Mouse (Mus musculus): Measurements from ENCODE around the gene Apol7e. TPM values are rescaled to one million over a fixed set of nuclear protein-coding genes. Genes with fewer than 3 reads are reported as not detected.

The Apol7e gene
- total and polyA plus RNA-seq, 2 experiments from 2014 or later: not detected

DNA sequence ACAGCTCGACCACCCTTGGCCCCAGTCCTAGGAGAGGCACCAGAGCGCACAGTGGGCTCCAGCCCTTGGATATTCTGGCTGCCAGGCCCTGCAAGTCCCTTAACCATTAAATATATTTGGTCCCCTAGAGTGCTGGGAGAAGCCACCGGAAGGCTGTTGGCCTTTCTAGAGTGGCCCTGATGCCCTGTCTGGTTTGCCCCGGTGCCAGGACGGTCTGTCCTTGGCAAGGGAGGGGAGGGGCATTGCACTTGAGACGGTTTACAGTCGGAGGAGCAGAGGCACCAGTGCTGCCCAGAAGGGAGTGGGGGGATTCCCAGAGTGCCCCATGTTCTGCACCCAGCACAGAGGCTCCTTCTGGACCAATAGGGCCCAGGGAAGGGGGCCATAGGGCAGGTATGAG is 62.4 kb downstream of the Apol7e start:
- H3K9me3 ChIP-seq (ENCODE audit: low read length): no peaks in the 10 kb centered on the region
- no peak overlapping the region for H3K4me2 ChIP-seq (ENCODE audit: low read depth)
- ATAC-seq: no peak
- DNase-seq: no peak
- H3K27me3 ChIP-seq (ENCODE audit: insufficient read depth, low read length): no peaks in the 10 kb centered on the region
- TF ChIP-seq CTCF (IDR thresholded peaks at IDR 0.05; ENCODE audit: low read depth): no peak
- peaks cover 54% of the 10 kb centered on the region for H3K36me3 ChIP-seq (ENCODE audit: insufficient read depth)
- no peak overlapping the region for H3K4me3 ChIP-seq (ENCODE audit: low read depth, low read length)
- no peaks in the 10 kb centered on the region for H3K4me1 ChIP-seq (ENCODE audit: insufficient read depth)
- no peak overlapping the region for H3K27ac ChIP-seq (ENCODE audit: low read depth, low read length)
- H3K9ac ChIP-seq: no peak overlapping the region
- WGBS: 93% methylated on average over 7 of the region's 7 CpGs

- ATAC-seq: peak; percentile 65; the same call in 1 of the 2 replicates
- Histone ChIP-seq H3K4me2 (ENCODE audit: low read depth) (no peak overlapping the region), H3K27ac (ENCODE audit: low read depth, low read length) (no peak overlapping the region), H3K9me3 (ENCODE audit: low read length) (no peaks in the 10 kb centered on the region), H3K9ac (no peak overlapping the region), H3K4me3 (ENCODE audit: low read depth, low read length) (no peak overlapping the region), H3K4me1 (ENCODE audit: insufficient read depth) (no peaks in the 10 kb centered on the region), H3K27me3 (ENCODE audit: insufficient read depth, low read length) (no peaks in the 10 kb centered on the region), H3K36me3 (ENCODE audit: insufficient read depth) (peaks cover 61% of the 10 kb centered on the region)
- peak; percentile 45 for DNase-seq
- WGBS: 68% methylated on average over 22 of the region's 22 CpGs
- peak; percentile 73 for TF ChIP-seq CTCF (IDR thresholded peaks at IDR 0.05; ENCODE audit: low read depth)
Observed at GRCm38 (mm10) chr15:77761561-77762380, 63.1 kb downstream of the Apol7e start.

DNA sequence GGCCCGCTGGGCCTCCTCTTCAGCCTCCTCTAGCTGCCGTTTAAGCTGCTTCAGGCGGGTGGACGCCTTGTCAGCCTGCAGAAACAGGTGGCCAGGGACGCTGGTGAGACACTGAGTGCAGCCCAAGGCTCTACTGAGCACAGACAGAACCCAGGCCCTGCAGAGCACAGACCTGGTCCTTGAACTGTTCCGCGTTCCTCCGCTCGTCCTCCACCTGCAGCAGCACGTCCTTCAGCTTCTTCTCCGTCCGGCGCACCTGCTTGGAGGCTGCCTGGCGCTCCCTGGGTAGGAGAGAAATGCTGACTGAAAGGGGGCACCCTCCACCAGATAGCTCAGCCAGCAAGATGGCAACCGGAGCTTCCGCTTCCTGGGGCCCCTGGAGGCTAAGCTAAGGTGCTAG is 64.4 kb downstream of the Apol7e start:
- Histone ChIP-seq H3K36me3 (ENCODE audit: insufficient read depth) (peaks cover 72% of the 10 kb centered on the region), H3K4me2 (ENCODE audit: low read depth) (no peak overlapping the region), H3K27ac (ENCODE audit: low read depth, low read length) (no peak overlapping the region), H3K4me3 (ENCODE audit: low read depth, low read length) (no peak overlapping the region), H3K4me1 (ENCODE audit: insufficient read depth) (no peaks in the 10 kb centered on the region), H3K9ac (no peak overlapping the region), H3K9me3 (ENCODE audit: low read length) (no peaks in the 10 kb centered on the region), H3K27me3 (ENCODE audit: insufficient read depth, low read length) (no peaks in the 10 kb centered on the region)
- DNase-seq (no peak), ATAC-seq (no peak)
- 93% methylated on average over 16 of the region's 16 CpGs for WGBS
- no peak for TF ChIP-seq CTCF (IDR thresholded peaks at IDR 0.05; ENCODE audit: low read depth)

GRCm38 (mm10) chr15:77763702-77764101 is 65.0 kb downstream of the Apol7e start:
- WGBS: 88% methylated on average over 11 of the region's 11 CpGs

GRCm38 (mm10) chr15:77764391-77765006 is 65.8 kb downstream of the Apol7e start:
- Histone ChIP-seq H3K9me3 (ENCODE audit: low read length) (no peaks in the 10 kb centered on the region), H3K9ac (no peak overlapping the region), H3K4me2 (ENCODE audit: low read depth) (no peak overlapping the region), H3K4me1 (ENCODE audit: insufficient read depth) (no peaks in the 10 kb centered on the region), H3K4me3 (ENCODE audit: low read depth, low read length) (no peak overlapping the region), H3K36me3 (ENCODE audit: insufficient read depth) (peaks cover 87% of the 10 kb centered on the region), H3K27ac (ENCODE audit: low read depth, low read length) (no peak overlapping the region), H3K27me3 (ENCODE audit: insufficient read depth, low read length) (no peaks in the 10 kb centered on the region)
- 62% methylated on average over 13 of the region's 13 CpGs for WGBS
- DNase-seq (no peak), ATAC-seq (no peak)
- no peak for TF ChIP-seq CTCF (IDR thresholded peaks at IDR 0.05; ENCODE audit: low read depth)

More at GRCm38 (mm10) chr15:77763702-77764101, 65.0 kb downstream of the Apol7e start:
- Histone ChIP-seq H3K9ac (no peak overlapping the region), H3K9me3 (ENCODE audit: low read length) (no peaks in the 10 kb centered on the region), H3K4me3 (ENCODE audit: low read depth, low read length) (no peak overlapping the region), H3K4me1 (ENCODE audit: insufficient read depth) (no peaks in the 10 kb centered on the region), H3K4me2 (ENCODE audit: low read depth) (no peak overlapping the region), H3K27ac (ENCODE audit: low read depth, low read length) (no peak overlapping the region), H3K36me3 (ENCODE audit: insufficient read depth) (peaks cover 79% of the 10 kb centered on the region), H3K27me3 (ENCODE audit: insufficient read depth, low read length) (no peaks in the 10 kb centered on the region)
- DNase-seq (no peak), ATAC-seq (no peak)
- TF ChIP-seq CTCF (IDR thresholded peaks at IDR 0.05; ENCODE audit: low read depth): no peak

- DNase-seq (no peak), ATAC-seq (no peak)
- H3K9ac ChIP-seq: no peak overlapping the region
- H3K27ac ChIP-seq (ENCODE audit: low read depth, low read length): no peak overlapping the region
- H3K4me2 ChIP-seq (ENCODE audit: low read depth): no peak overlapping the region
- WGBS: 95% methylated on average over 16 of the region's 16 CpGs
- no peaks in the 10 kb centered on the region for H3K9me3 ChIP-seq (ENCODE audit: low read length)
- H3K27me3 ChIP-seq (ENCODE audit: insufficient read depth, low read length): no peaks in the 10 kb centered on the region
- no peak for TF ChIP-seq CTCF (IDR thresholded peaks at IDR 0.05; ENCODE audit: low read depth)
- H3K36me3 ChIP-seq (ENCODE audit: insufficient read depth): peaks cover 90% of the 10 kb centered on the region
- H3K4me3 ChIP-seq (ENCODE audit: low read depth, low read length): no peak overlapping the region
- no peaks in the 10 kb centered on the region for H3K4me1 ChIP-seq (ENCODE audit: insufficient read depth)
Observed at GRCm38 (mm10) chr15:77765484-77766093, 66.9 kb downstream of the Apol7e start.

DNA sequence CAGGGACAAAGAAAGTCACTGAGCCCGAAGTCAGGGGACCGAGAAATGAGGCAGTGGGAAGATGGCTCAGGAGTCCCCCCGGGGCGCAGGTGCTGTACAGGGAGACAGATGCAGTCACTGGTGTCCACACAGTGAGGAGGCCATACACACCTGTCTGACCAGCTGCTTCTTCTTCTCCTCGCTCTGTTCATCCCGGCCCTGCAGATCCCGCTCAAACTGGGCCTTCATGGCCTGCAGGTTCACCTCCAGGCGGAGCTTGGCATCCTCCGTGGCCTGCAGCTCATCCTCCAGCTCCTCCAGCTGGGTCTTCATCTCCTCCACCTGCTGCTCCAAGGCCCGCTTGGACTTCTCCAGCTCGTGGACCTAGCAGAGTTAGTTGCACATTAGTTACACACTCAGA is 68.3 kb downstream of the Apol7e start:
- Histone ChIP-seq H3K9ac (no peak overlapping the region), H3K27me3 (ENCODE audit: insufficient read depth, low read length) (no peaks in the 10 kb centered on the region), H3K9me3 (ENCODE audit: low read length) (no peaks in the 10 kb centered on the region), H3K4me2 (ENCODE audit: low read depth) (no peak overlapping the region), H3K36me3 (ENCODE audit: insufficient read depth) (peaks cover 96% of the 10 kb centered on the region), H3K4me3 (ENCODE audit: low read depth, low read length) (no peak overlapping the region), H3K4me1 (ENCODE audit: insufficient read depth) (no peaks in the 10 kb centered on the region), H3K27ac (ENCODE audit: low read depth, low read length) (no peak overlapping the region)
- no peak for ATAC-seq
- 97% methylated on average over 11 of the region's 11 CpGs for WGBS
- DNase-seq: no peak
- TF ChIP-seq CTCF (IDR thresholded peaks at IDR 0.05; ENCODE audit: low read depth): no peak

Other genes with a start within 250 kb of the Apol7e start
- not detected in 2 replicates for gene Apol10a, start 221.8 kb upstream of the Apol7e start, total RNA-seq (2014; rRNA removed)
- not detected in 2 replicates for gene Apol10a, start 221.8 kb upstream of the Apol7e start, polyA plus RNA-seq (2015; fragmentation: Nextera tagmentation; extraction: Ambion mirVana)
- gene Apol11a, start 190.6 kb upstream of the Apol7e start, total RNA-seq (2014; rRNA removed): not detected in 2 replicates
- not detected in 2 replicates for gene Apol11a, start 190.6 kb upstream of the Apol7e start, polyA plus RNA-seq (2015; fragmentation: Nextera tagmentation; extraction: Ambion mirVana)
- not detected in 2 replicates for gene Apol7c, start 165.5 kb upstream of the Apol7e start, total RNA-seq (2014; rRNA removed)
- gene Apol7c, start 165.5 kb upstream of the Apol7e start, polyA plus RNA-seq (2015; fragmentation: Nextera tagmentation; extraction: Ambion mirVana): not detected in 2 replicates
- gene 1700025B11Rik, start 137.0 kb upstream of the Apol7e start, total RNA-seq (2014; rRNA removed): not detected in 2 replicates
- not detected in 2 replicates for gene 1700025B11Rik, start 137.0 kb upstream of the Apol7e start, polyA plus RNA-seq (2015; fragmentation: Nextera tagmentation; extraction: Ambion mirVana)
- 0.05 TPM in 1 of 2 replicates, not detected in the other for gene Apol10b, start 102.7 kb upstream of the Apol7e start, total RNA-seq (2014; rRNA removed)
- gene Apol10b, start 102.7 kb upstream of the Apol7e start, polyA plus RNA-seq (2015; fragmentation: Nextera tagmentation; extraction: Ambion mirVana): not detected in 2 replicates
- gene Gm36245, start 99.6 kb upstream of the Apol7e start, total RNA-seq (2014; rRNA removed): not detected in 2 replicates
- gene Gm36245, start 99.6 kb upstream of the Apol7e start, polyA plus RNA-seq (2015; fragmentation: Nextera tagmentation; extraction: Ambion mirVana): not detected in 2 replicates
- gene Apol11b, start 55.6 kb upstream of the Apol7e start, total RNA-seq (2014; rRNA removed): not detected in 2 replicates
- not detected in 2 replicates for gene Apol11b, start 55.6 kb upstream of the Apol7e start, polyA plus RNA-seq (2015; fragmentation: Nextera tagmentation; extraction: Ambion mirVana)
- not detected in 2 replicates for gene Apol9b, start 30.2 kb downstream of the Apol7e start, total RNA-seq (2014; rRNA removed)
- gene Apol9b, start 30.2 kb downstream of the Apol7e start, polyA plus RNA-seq (2015; fragmentation: Nextera tagmentation; extraction: Ambion mirVana): 0.16 TPM in 1 of 2 replicates, not detected in the other
- 0.08 and 2.0 TPM in 2 replicates for gene Apol8, start 58.1 kb downstream of the Apol7e start, total RNA-seq (2014; rRNA removed)
- 0.36 and 0.44 TPM in 2 replicates for gene Apol8, start 58.1 kb downstream of the Apol7e start, polyA plus RNA-seq (2015; fragmentation: Nextera tagmentation; extraction: Ambion mirVana)
- gene Myh9, start 143.3 kb downstream of the Apol7e start, total RNA-seq (2014; rRNA removed): 26.4 and 35.2 TPM in 2 replicates
- gene Myh9, start 143.3 kb downstream of the Apol7e start, polyA plus RNA-seq (2015; fragmentation: Nextera tagmentation; extraction: Ambion mirVana): 5.8 and 7.2 TPM in 2 replicates
- gene Txn2, start 230.1 kb downstream of the Apol7e start, total RNA-seq (2014; rRNA removed): 35.8 and 36.5 TPM in 2 replicates
- gene Txn2, start 230.1 kb downstream of the Apol7e start, polyA plus RNA-seq (2015; fragmentation: Nextera tagmentation; extraction: Ambion mirVana): 200 and 227 TPM in 2 replicates

Measured in forebrain, postnatal 0 days (tissue).